ENCODE assay signal across 30 mouse cellular contexts in the genomic region with DNA sequence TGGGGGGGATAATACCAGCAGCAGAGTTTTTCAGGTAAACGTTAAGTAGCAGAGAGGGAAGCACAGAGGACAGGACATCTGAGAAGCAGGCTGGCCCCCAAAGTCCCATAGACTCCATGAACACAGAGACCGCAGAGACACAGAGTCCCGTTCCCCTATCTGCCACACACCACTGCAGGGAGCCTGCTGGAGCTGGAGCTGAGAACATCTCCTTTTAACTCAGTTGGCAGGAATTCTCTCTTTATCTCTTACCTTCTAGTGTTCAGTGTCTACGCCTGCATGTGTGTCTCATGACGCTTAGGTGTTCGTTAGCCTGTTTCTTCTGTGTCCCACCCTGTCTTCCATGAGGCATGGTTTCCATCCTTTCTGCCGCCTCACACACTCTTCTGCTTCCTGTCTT.
DNase-seq lines count a peak whose midpoint lies in the region; ATAC-seq and TF ChIP-seq lines count a peak whose summit lies in the region.
"Had no signal": no experiment of that assay in that cellular context is flagged by ENCODE, and none has a peak within 500 bp of the region (broad histone marks: within the 10 kb centered on the region; RNA-seq: fewer than 3 reads in every experiment).

No protein-coding gene starts in this region.

- DNase-seq in heart, adult 11 months: peak; percentile 62
- no peak for DNase-seq in heart, postnatal 36 days
- peak; percentile 23 for DNase-seq in intestine, embryonic 14.5 days (ENCODE audit: low spot score)
- DNase-seq in liver, postnatal 0 days: peak; percentile 3
- DNase-seq: adrenal gland, adult 8-10 months; adrenal gland, postnatal 14 days; adrenal gland, postnatal 36 days; B cell, adult 2 months; cerebellum, adult 11 months; cerebellum, adult 18-20 months; cerebellum, adult 8-10 months; cerebellum, adult 9-11 months; cerebellum, postnatal 14 days; cerebellum, postnatal 36 days; embryo, embryonic 11 days had no signal

- no peaks in the 10 kb centered on the region for H3K36me3 ChIP-seq in intestine, embryonic 14.5 days (ENCODE audit: control insufficient read depth, insufficient read depth, low read length)
- H3K36me3 ChIP-seq in intestine, postnatal 0 days (ENCODE audit: control insufficient read depth, insufficient read depth): no peaks in the 10 kb centered on the region
- H3K36me3 ChIP-seq in liver, postnatal 0 days (replicated peaks; ENCODE audit: insufficient read depth, low read length): no peaks in the 10 kb centered on the region
- no peaks in the 10 kb centered on the region for H3K36me3 ChIP-seq in liver, embryonic 12.5 days
- H3K36me3 ChIP-seq: embryonic facial prominence, embryonic 13.5 days; embryonic facial prominence, embryonic 15.5 days; forebrain, embryonic 10.5 days; forebrain, embryonic 12.5 days; G1E had no signal

- H3K4me2 ChIP-seq in intestine, embryonic 14.5 days (ENCODE audit: low read length): no peak overlapping the region
- H3K4me2 ChIP-seq in intestine, postnatal 0 days (replicated peaks; ENCODE audit: low read depth): no peak overlapping the region
- no peak overlapping the region for H3K4me2 ChIP-seq in liver, postnatal 0 days (ENCODE audit: low read depth, low read length)
- H3K4me2 ChIP-seq in liver, embryonic 12.5 days: no peak overlapping the region
- H3K4me2 ChIP-seq: embryonic facial prominence, embryonic 13.5 days; embryonic facial prominence, embryonic 15.5 days; forebrain, embryonic 12.5 days had no signal

- H3K4me3 ChIP-seq in intestine, embryonic 14.5 days (ENCODE audit: low read depth, low read length): no peak overlapping the region
- no peak overlapping the region for H3K4me3 ChIP-seq in intestine, postnatal 0 days (ENCODE audit: low read depth, low read length)
- no peak overlapping the region for H3K4me3 ChIP-seq in liver, postnatal 0 days (ENCODE audit: low read depth, low read length)
- H3K4me3 ChIP-seq in liver, embryonic 12.5 days: no peak overlapping the region
- no peak overlapping the region for H3K4me3 ChIP-seq in brown adipose tissue, adult 24 weeks (ENCODE audit: insufficient read depth, low read depth, low read length)
- H3K4me3 ChIP-seq: embryonic facial prominence, embryonic 13.5 days; embryonic facial prominence, embryonic 15.5 days; erythroblast, embryonic 14.5 days; forebrain, embryonic 10.5 days; forebrain, embryonic 12.5 days had no signal

- no peak for ATAC-seq in intestine, embryonic 14.5 days (replicated peaks; ENCODE audit: low FRiP score, low TSS enrichment, low read depth)
- no peak for ATAC-seq in intestine, postnatal 0 days
- no peak for ATAC-seq in liver, postnatal 0 days
- ATAC-seq in liver, embryonic 12.5 days: no peak
- no peak for ATAC-seq in inflammation-experienced regulatory T-cells, adult 6 months
- ATAC-seq: activated CD4-positive, CD25-positive, alpha-beta regulatory T cell, adult 4 months; CD4-positive, CD25-positive, alpha-beta regulatory T cell, adult 4 months; forebrain, embryonic 14.5 days; Patski had no signal

- H3K4me1 ChIP-seq in intestine, embryonic 14.5 days (replicated peaks; ENCODE audit: control insufficient read depth, insufficient read depth, low read length): peaks cover 4% of the 10 kb centered on the region
- no peaks in the 10 kb centered on the region; the same call in 1 of the 2 replicates for H3K4me1 ChIP-seq in intestine, postnatal 0 days (replicated peaks; ENCODE audit: control insufficient read depth, insufficient read depth, low read length)
- no peaks in the 10 kb centered on the region for H3K4me1 ChIP-seq in liver, postnatal 0 days (ENCODE audit: insufficient read depth)
- no peaks in the 10 kb centered on the region for H3K4me1 ChIP-seq in liver, embryonic 12.5 days
- peaks cover 6% of the 10 kb centered on the region; the same call in 1 of the 2 replicates for H3K4me1 ChIP-seq in brown adipose tissue, adult 24 weeks (ENCODE audit: control insufficient read depth, insufficient read depth, insufficient read length, low read length)
- H3K4me1 ChIP-seq: embryonic facial prominence, embryonic 15.5 days had no signal

- 86% methylated on average over 7 of the region's 7 CpGs for WGBS in intestine, embryonic 14.5 days
- 86% methylated on average over 7 of the region's 7 CpGs for WGBS in intestine, postnatal 0 days
- 84% methylated on average over 7 of the region's 7 CpGs for WGBS in liver, postnatal 0 days (ENCODE audit: insufficient replicate concordance)
- WGBS in liver, embryonic 12.5 days (ENCODE audit: insufficient replicate concordance): 68% methylated on average over 7 of the region's 7 CpGs

- no peaks in the 10 kb centered on the region for H3K9me3 ChIP-seq in intestine, embryonic 14.5 days (ENCODE audit: control insufficient read depth, low read length)
- no peaks in the 10 kb centered on the region for H3K9me3 ChIP-seq in intestine, postnatal 0 days (ENCODE audit: control insufficient read depth)
- H3K9me3 ChIP-seq in liver, postnatal 0 days (ENCODE audit: low read length): no peaks in the 10 kb centered on the region
- H3K9me3 ChIP-seq in liver, embryonic 12.5 days (replicated peaks): no peaks in the 10 kb centered on the region
- H3K9me3 ChIP-seq: embryonic facial prominence, embryonic 13.5 days; embryonic facial prominence, embryonic 15.5 days; forebrain, embryonic 10.5 days; forebrain, embryonic 12.5 days; G1E had no signal

- TF ChIP-seq EP300 in liver, postnatal 0 days (IDR thresholded peaks at IDR 0.05; ENCODE audit: low read depth): no peak

- intact Hi-C loops in heart, postnatal 36 days (cut with DNase I): loop anchor here (2.0 to 10.0 kb wide), 2 partner anchors 98 to 172 kb away; a partner anchor contains a TSS

- H3K9ac ChIP-seq in intestine, embryonic 14.5 days (ENCODE audit: low read length): no peak overlapping the region
- no peak overlapping the region for H3K9ac ChIP-seq in intestine, postnatal 0 days (ENCODE audit: low read depth, low read length)
- H3K9ac ChIP-seq in liver, postnatal 0 days (replicated peaks): no peak overlapping the region
- H3K9ac ChIP-seq in liver, embryonic 12.5 days: no peak overlapping the region
- H3K9ac ChIP-seq: embryonic facial prominence, embryonic 13.5 days; embryonic facial prominence, embryonic 15.5 days; forebrain, embryonic 12.5 days had no signal

- 0 out of 2 replicates have a peak, but pooled peaks cover 6% of the 10 kb centered on the region for H3K27me3 ChIP-seq in intestine, embryonic 14.5 days (replicated peaks; ENCODE audit: control insufficient read depth, insufficient read depth, low read length)
- peaks cover 21% of the 10 kb centered on the region for H3K27me3 ChIP-seq in intestine, postnatal 0 days (replicated peaks; ENCODE audit: control insufficient read depth, insufficient read depth, low read length)
- H3K27me3 ChIP-seq in liver, postnatal 0 days (ENCODE audit: insufficient read depth, low read length): no peaks in the 10 kb centered on the region
- H3K27me3 ChIP-seq in liver, embryonic 12.5 days (replicated peaks): 0 out of 2 replicates have a peak, but pooled peaks cover 7% of the 10 kb centered on the region
- H3K27me3 ChIP-seq: CH12.LX; embryonic facial prominence, embryonic 15.5 days; forebrain, embryonic 12.5 days; Patski had no signal

- no peak for TF ChIP-seq CTCF in intestine, postnatal 0 days (IDR thresholded peaks at IDR 0.05; ENCODE audit: low read depth)
- no peak for TF ChIP-seq CTCF in liver, postnatal 0 days (IDR thresholded peaks at IDR 0.05; ENCODE audit: low read depth)

- H3K27ac ChIP-seq in intestine, embryonic 14.5 days (ENCODE audit: low read depth): no peak overlapping the region
- no peak overlapping the region for H3K27ac ChIP-seq in intestine, postnatal 0 days (ENCODE audit: low read depth, low read length)
- H3K27ac ChIP-seq in liver, postnatal 0 days (ENCODE audit: low read depth): no peak overlapping the region
- H3K27ac ChIP-seq in liver, embryonic 12.5 days: no peak overlapping the region
- peak overlapping the region; percentile 39; the same call in 1 of the 2 replicates for H3K27ac ChIP-seq in brown adipose tissue, adult 24 weeks (replicated peaks; ENCODE audit: low read depth, low read length)
- H3K27ac ChIP-seq: embryonic facial prominence, embryonic 13.5 days; embryonic facial prominence, embryonic 15.5 days; forebrain, embryonic 10.5 days; forebrain, embryonic 12.5 days had no signal

Comparison
In these comparisons a context has a peak if more than half of its experiments do, and no peak if none do; other contexts are left out.
1. DNase-seq: peak in heart, adult 11 months (single experiment), intestine, embryonic 14.5 days (single experiment) and liver, postnatal 0 days (single experiment); none in heart, postnatal 36 days (0 of 2).